Mouse (Mus musculus) CH12.LX (cell line): ENCODE data around the gene Tmem104. TPM values are rescaled to one million over a fixed set of nuclear protein-coding genes. Genes with fewer than 3 reads are reported as not detected.

ENCODE experiments used
- DNase-seq: peaks from one replicate; pipeline ENCODE4 v3.0.0-alpha.2; 2013; ENCODE audit errors: extremely low read depth
- H3K27ac ChIP-seq: 2 replicates; pipeline ENCODE4 v1.5.1; 2012; ENCODE audit warnings: low read depth, mild to moderate bottlenecking, control low read depth, moderate library complexity; ENCODE audit not compliant: insufficient read depth
- H3K27me3 ChIP-seq: replicated peaks from 2 replicates; pipeline ENCODE3; 2012; ENCODE audit warnings: inconsistent platforms
- H3K36me3 ChIP-seq, 2 experiments: replicated peaks in 1 of 2; 2 replicates each; pipeline versions ENCODE3 to v1.6.1; 2012; ENCODE audit warnings: inconsistent platforms in 1 of 2, low read length in 1 of 2, mild to moderate bottlenecking in 1 of 2, mixed read lengths in 1 of 2, moderate library complexity in 1 of 2; ENCODE audit not compliant: control insufficient read depth in 1 of 2, insufficient read depth in 1 of 2
- H3K4me1 ChIP-seq, 2 experiments: 2 replicates each; pipeline ENCODE4 v1.6.1; 2012; ENCODE audit warnings: inconsistent platforms in 1 of 2, moderate library complexity in 1 of 2; ENCODE audit not compliant: insufficient read depth in 2 of 2, control insufficient read depth in 1 of 2
- H3K4me2 ChIP-seq: 2 replicates; pipeline ENCODE4 v1.6.1; 2012; ENCODE audit warnings: low read depth, mild to moderate bottlenecking, control low read depth; ENCODE audit not compliant: poor library complexity, insufficient read depth, severe bottlenecking
- H3K4me3 ChIP-seq, 3 experiments: fragments of 150-350 bp in 1 of 3; sonication (generic) in 1 of 3; replicated peaks in 1 of 3; 2 replicates each; pipeline versions ENCODE3 to v1.5.1; 2011 to 2012; ENCODE audit warnings: low read depth in 2 of 3, low read length in 2 of 3, mild to moderate bottlenecking in 2 of 3, moderate library complexity in 2 of 3, control low read depth in 1 of 3, improper control_type of control experiment in 1 of 3, inconsistent platforms in 1 of 3, mixed read lengths in 1 of 3; ENCODE audit not compliant: poor library complexity in 1 of 3
- H3K79me2 ChIP-seq: replicated peaks from 2 replicates; pipeline ENCODE4 v1.6.1; 2012; ENCODE audit warnings: mild to moderate bottlenecking, moderate library complexity; ENCODE audit not compliant: control insufficient read depth, poor library complexity, insufficient read depth, severe bottlenecking; ENCODE audit errors: extremely low read depth
- H3K9ac ChIP-seq: 2 replicates; pipeline ENCODE4 v1.6.1; 2012; ENCODE audit warnings: low read depth, mild to moderate bottlenecking, control low read depth, moderate library complexity; ENCODE audit not compliant: insufficient read depth
- H3K9me3 ChIP-seq: replicated peaks from 2 replicates; pipeline ENCODE3; 2012; ENCODE audit warnings: low read length, inconsistent platforms, mixed read lengths
- BHLHE40 ChIP-seq: IDR thresholded peaks from 2 replicates; pipeline ENCODE4 v1.6.1; 2011; ENCODE audit warnings: mild to moderate bottlenecking, low read depth, low read length, improper control_type of control experiment
- CTCF ChIP-seq, 2 experiments: IDR thresholded peaks in 1 of 2; conservative IDR thresholded peaks in 1 of 2; 2 replicates each; pipeline ENCODE4 v1.5.1; 2011 to 2012; ENCODE audit warnings: low read depth in 2 of 2, low read length in 2 of 2, improper control_type of control experiment in 1 of 2, inconsistent platforms in 1 of 2, mild to moderate bottlenecking in 1 of 2, moderate library complexity in 1 of 2
- ELF1 ChIP-seq: IDR thresholded peaks from 2 replicates; pipeline ENCODE4 v1.6.1; 2014; ENCODE audit warnings: low read depth, mild to moderate bottlenecking, inconsistent platforms, low read length, improper control_type of control experiment
- EP300 ChIP-seq: IDR thresholded peaks from 2 replicates; pipeline ENCODE4 v1.6.1; 2011; ENCODE audit warnings: low read length, improper control_type of control experiment
- ETS1 ChIP-seq: conservative IDR thresholded peaks from 2 replicates; pipeline ENCODE4 v1.6.1; 2012; ENCODE audit warnings: low read depth, mild to moderate bottlenecking, inconsistent platforms, low read length, improper control_type of control experiment, moderate library complexity
- GABPA ChIP-seq: IDR thresholded peaks from 2 replicates; pipeline ENCODE4 v1.6.1; 2012; ENCODE audit warnings: low read depth, low read length, improper control_type of control experiment, inconsistent platforms; ENCODE audit not compliant: insufficient replicate concordance
- HCFC1 ChIP-seq: IDR thresholded peaks from 2 replicates; pipeline ENCODE4 v1.6.1; 2012; ENCODE audit warnings: low read depth, mild to moderate bottlenecking, inconsistent platforms, low read length, improper control_type of control experiment
- IRF4 ChIP-seq: IDR thresholded peaks from 2 replicates; pipeline ENCODE4 v1.6.1; 2014; ENCODE audit warnings: low read depth, mild to moderate bottlenecking, inconsistent platforms, low read length, improper control_type of control experiment
- JUN ChIP-seq: IDR thresholded peaks from 2 replicates; pipeline ENCODE4 v1.6.1; 2011; ENCODE audit warnings: low read depth, mild to moderate bottlenecking, low read length, improper control_type of control experiment, moderate library complexity; ENCODE audit not compliant: insufficient read depth
- MAZ ChIP-seq: IDR thresholded peaks from 2 replicates; pipeline ENCODE4 v1.6.1; 2012; ENCODE audit warnings: low read depth, mild to moderate bottlenecking, inconsistent platforms, low read length, improper control_type of control experiment, moderate library complexity
- NELFE ChIP-seq: IDR thresholded peaks from 2 replicates; pipeline ENCODE4 v1.6.1; 2011; ENCODE audit warnings: low read depth, low read length, improper control_type of control experiment
- NRF1 ChIP-seq: IDR thresholded peaks from 2 replicates; pipeline ENCODE4 v1.6.1; 2014; ENCODE audit warnings: low read depth, mild to moderate bottlenecking, inconsistent platforms, low read length, improper control_type of control experiment, moderate library complexity
- POLR2AphosphoS2 ChIP-seq: IDR thresholded peaks from 2 replicates; pipeline ENCODE4 v1.6.1; 2011; ENCODE audit warnings: low read depth, low read length, improper control_type of control experiment
- RAD21 ChIP-seq: IDR thresholded peaks from 2 replicates; pipeline ENCODE4 v1.6.1; 2011; ENCODE audit warnings: low read depth, mild to moderate bottlenecking, low read length, improper control_type of control experiment, moderate library complexity
- SIN3A ChIP-seq: IDR thresholded peaks from 2 replicates; pipeline ENCODE4 v1.6.1; 2012; ENCODE audit warnings: low read length, improper control_type of control experiment, inconsistent platforms
- SMC3 ChIP-seq: IDR thresholded peaks from 2 replicates; pipeline ENCODE4 v1.6.1; 2011; ENCODE audit warnings: low read depth, low read length, improper control_type of control experiment
- TBP ChIP-seq: conservative IDR thresholded peaks from 2 replicates; pipeline ENCODE4 v1.6.1; 2011; ENCODE audit warnings: low read depth, low read length, improper control_type of control experiment
- USF1 ChIP-seq: IDR thresholded peaks from 2 replicates; pipeline ENCODE4 v1.6.1; 2014; ENCODE audit warnings: low read depth, mild to moderate bottlenecking, inconsistent platforms, low read length, improper control_type of control experiment
- ZC3H11A ChIP-seq: IDR thresholded peaks from 2 replicates; pipeline ENCODE4 v1.6.1; 2012; ENCODE audit warnings: low read depth, mild to moderate bottlenecking, inconsistent platforms, low read length, improper control_type of control experiment
- ZNF384 ChIP-seq: IDR thresholded peaks from 2 replicates; pipeline ENCODE4 v1.6.1; 2012; ENCODE audit warnings: low read depth, low read length, improper control_type of control experiment, inconsistent platforms
- dilution Hi-C: fragments of 300-500 bp; cut with MboI; formaldehyde crosslinking; loops from 2 replicates; pipeline ENCODE4 v1.14.3; 2020; ENCODE audit warnings: low sequenced_read_pairs; ENCODE audit not compliant: extremely low pct_unique_long_range_greater_than_20kb, extremely low pct_ligation_motif_present
- in situ Hi-C: fragments of 300-500 bp; cut with MboI; formaldehyde crosslinking; loops from 3 replicates; pipeline ENCODE4 v1.14.3; 2019; ENCODE audit warnings: low sequenced_read_pairs, low pct_ligation_motif_present, low pct_unique_long_range_greater_than_20kb, mixed read lengths
- polyA plus RNA-seq: library from polyadenylated mRNA; unstranded; fragments of >175 nt; gene quantifications from 2 replicates; pipeline ENCODE4 v1.2.1, GENCODE M21; 2012; ENCODE audit warnings: low read depth; ENCODE audit not compliant: insufficient read length
- total RNA-seq, 2 experiments: library from RNA; depleted of rRNA; stranded (reverse); fragments of 300-350 nt in 1 of 2; fragments of >200 nt in 1 of 2; gene quantifications; 2 replicates each; pipeline ENCODE4 v1.2.3; 2012 to 2014

Tmem104 gene
- total and polyA plus RNA-seq, 3 experiments = 3.5 to 16.1 (median 10.8) TPM

DNA sequence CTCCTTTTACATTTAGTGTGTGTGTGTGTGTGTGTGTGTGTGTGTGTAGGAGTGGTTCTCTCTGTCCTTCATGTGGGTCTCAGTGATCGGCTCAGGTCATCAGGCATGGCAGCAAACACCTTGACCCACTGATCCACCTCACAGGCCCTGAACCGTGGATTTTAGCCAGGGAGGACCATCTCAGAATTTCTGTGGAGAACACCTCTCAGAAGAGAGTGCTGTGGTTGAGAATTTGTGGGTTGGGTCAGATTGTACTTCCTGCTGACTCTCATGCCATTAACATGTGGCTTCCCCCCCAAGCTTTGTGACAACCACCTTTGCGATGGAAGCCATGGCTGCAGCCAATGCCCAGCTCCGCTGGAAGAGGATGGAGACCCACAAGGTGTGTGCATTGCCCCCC is 13.2 kb downstream of the Tmem104 start:
- no peak overlapping the region for H3K9ac ChIP-seq
- dilution Hi-C loops = no loop called here
- no peak overlapping the region for H3K4me2 ChIP-seq

DNA sequence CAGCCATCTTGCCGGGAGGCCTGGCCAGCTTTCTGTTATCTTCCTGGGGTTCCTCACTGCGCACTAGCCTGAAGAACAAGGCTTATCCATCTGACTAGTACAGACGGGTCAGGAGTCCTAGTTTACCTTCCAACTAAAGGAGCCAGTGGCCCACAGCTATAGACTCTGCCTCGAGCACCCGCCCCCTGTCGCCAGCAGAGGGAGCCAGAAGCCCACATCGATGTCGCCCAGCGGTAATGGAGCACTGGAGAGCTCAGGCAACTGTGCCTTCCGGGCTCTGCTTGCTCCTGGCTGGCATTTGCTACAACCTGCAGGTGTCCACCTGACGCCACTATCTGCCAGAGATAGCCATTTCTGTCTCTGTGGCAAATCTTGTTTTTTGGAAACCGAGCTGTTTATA is 15.0 kb downstream of the Tmem104 start:
- TF ChIP-seq SMC3 (peak; percentile 99), ELF1 (peak; percentile 38; the same call in 1 of the 2 replicates), EP300 (no peak), CTCF (conservative IDR thresholded peaks at IDR 0.05 in 1 of 2, IDR thresholded peaks at IDR 0.05 in 1 of 2; ENCODE audit: low read depth in 2 of 2, low read length in 2 of 2) (peak; percentile 88 to 99), NRF1 (peak; percentile 23; the same call in 1 of the 2 replicates), ETS1 (no peak), TBP (no peak), IRF4 (0 out of 2 replicates have a peak, but pooled peaks have one; percentile 22), ZNF384 (no peak), RAD21 (peak; percentile 98), ZC3H11A (peak; percentile 89), GABPA (no peak), POLR2AphosphoS2 (no peak), MAZ (0 out of 2 replicates have a peak, but pooled peaks have one; percentile 20)
- Histone ChIP-seq H3K27me3 (no peaks in the 10 kb centered on the region), H3K27ac (no peak overlapping the region), H3K4me2 (no peak overlapping the region), H3K9ac (no peak overlapping the region), H3K9me3 (no peaks in the 10 kb centered on the region), H3K79me2 (no peaks in the 10 kb centered on the region), H3K36me3 (peaks cover 64 to 97% of the 10 kb centered on the region in 2 experiments), H3K4me3 (no peak overlapping the region), H3K4me1 (0 out of 4 replicates have a peak, but pooled peaks cover 0 to 2% of the 10 kb centered on the region in 2 experiments)
- DNase-seq = peak; percentile 76
- dilution Hi-C loops = no loop called here
- in situ Hi-C loops = loop anchor here (5.0 kb wide), 1 partner anchor 155 kb away; no protein-coding TSS in a partner anchor

More for the DNA sequence above, 13.2 kb downstream of the Tmem104 start:
- in situ Hi-C loops = loop anchor here (5.0 kb wide), 1 partner anchor 157 kb away; no protein-coding TSS in a partner anchor
- no peak for TF ChIP-seq IRF4
- TF ChIP-seq BHLHE40 = no peak
- no peak for TF ChIP-seq HCFC1
- TF ChIP-seq JUN = no peak
- TF ChIP-seq SIN3A = no peak
- TF ChIP-seq NELFE = no peak
- no peak for TF ChIP-seq USF1
- Histone ChIP-seq H3K4me1 (0 out of 4 replicates have a peak, but pooled peaks cover 0 to 2% of the 10 kb centered on the region in 2 experiments), H3K9me3 (no peaks in the 10 kb centered on the region), H3K36me3 (peaks cover 54 to 96% of the 10 kb centered on the region in 2 experiments), H3K4me3 (no peak overlapping the region), H3K27ac (no peak overlapping the region), H3K27me3 (no peaks in the 10 kb centered on the region), H3K79me2 (no peaks in the 10 kb centered on the region)
- DNase-seq = no peak
